Mouse (Mus musculus) forelimb bud, embryonic 11.5 days (tissue): ENCODE results near the gene Dennd2c.
"Not testable (repeated sequence)": the region's sequence is repeated elsewhere in the genome, so short reads cannot be mapped to it uniquely, and the experiment has no call there.

ENCODE experiments used
- DNase-seq: peaks from one replicate; pipeline ENCODE4 v3.0.0-alpha.2; 2012; ENCODE audit warnings: low read depth, low spot score

Gene Dennd2c

GRCm38 (mm10) chr3:103214593-103215285 lies 112.3 kb downstream of the Dennd2c start:
- no peak for DNase-seq

- DNase-seq = not testable (repeated sequence)
Measured at GRCm38 (mm10) chr3:103215399-103215798, 113.0 kb downstream of the Dennd2c start.
